ENCODE assay signal across 8 mouse cellular contexts in genomic region chr2:167537476-167538297, GRCm38 (mm10). TPM values are rescaled to one million over a fixed set of nuclear protein-coding genes. Genes with fewer than 3 reads are reported as not detected.
DNase-seq lines count a peak whose midpoint lies in the region; ATAC-seq and TF ChIP-seq lines count a peak whose summit lies in the region.

TSS of gene Snai1 (plus strand) at chr2:167538195.

- peak within 1 kb of the TSS; percentile 19; the same call in 1 of the 2 replicates for H3K9ac ChIP-seq in ES-Bruce4 (ENCODE audit: low read depth, poor library complexity, severe bottlenecking)
- peak within 1 kb of the TSS; percentile 60 for H3K9ac ChIP-seq in forebrain, embryonic 13.5 days
- H3K9ac ChIP-seq in liver, postnatal 0 days (replicated peaks): peak within 1 kb of the TSS; percentile 58
- peak within 1 kb of the TSS; percentile 57 for H3K9ac ChIP-seq in neural tube, embryonic 15.5 days (replicated peaks)

- H3K36me3 ChIP-seq in ES-Bruce4 (ENCODE audit: control insufficient read depth, insufficient read depth, low read length, poor library complexity, severe bottlenecking): no peaks in the 10 kb centered on the region
- no peaks in the 10 kb centered on the region for H3K36me3 ChIP-seq in forebrain, embryonic 13.5 days (ENCODE audit: poor library complexity, severe bottlenecking)
- H3K36me3 ChIP-seq in liver, postnatal 0 days (replicated peaks; ENCODE audit: insufficient read depth, low read length): no peaks in the 10 kb centered on the region
- H3K36me3 ChIP-seq in neural tube, embryonic 15.5 days: no peaks in the 10 kb centered on the region

- DNase-seq in heart, postnatal 10 days: peak; percentile 94
- DNase-seq in large intestine, adult 2 months (ENCODE audit: low read depth, low spot score): peak; percentile 64
- peak; percentile 92 for DNase-seq in liver, postnatal 0 days
- DNase-seq in testis, postnatal 14 days (ENCODE audit: low spot score): peak; percentile 92

- TF ChIP-seq EP300 in ES-Bruce4 (IDR thresholded peaks at IDR 0.05; ENCODE audit: insufficient read depth, low read depth, low read length): peak; percentile 14; the same call in 1 of the 2 replicates
- TF ChIP-seq EP300 in liver, postnatal 0 days (IDR thresholded peaks at IDR 0.05; ENCODE audit: low read depth): no peak

- intact Hi-C loops in heart, postnatal 10 days (cut with DNase I): loop anchor here (1.0 to 2.0 kb wide), 2 partner anchors 57 to 68 kb away; no protein-coding TSS in a partner anchor

- ATAC-seq in cerebellum, adult (ENCODE audit: insufficient number of reproducible peaks, low FRiP score, low TSS enrichment): peak; percentile 89
- peak; percentile 98 for ATAC-seq in forebrain, embryonic 13.5 days
- ATAC-seq in liver, postnatal 0 days: peak; percentile 99
- ATAC-seq in neural tube, embryonic 15.5 days (ENCODE audit: low FRiP score): peak; percentile 93

- peaks cover 10% of the 10 kb centered on the region for H3K4me1 ChIP-seq in ES-Bruce4 (ENCODE audit: control insufficient read depth, insufficient read depth, low read length)
- peaks cover 36% of the 10 kb centered on the region for H3K4me1 ChIP-seq in forebrain, embryonic 13.5 days
- peaks cover 13% of the 10 kb centered on the region for H3K4me1 ChIP-seq in liver, postnatal 0 days (ENCODE audit: insufficient read depth)
- H3K4me1 ChIP-seq in neural tube, embryonic 15.5 days: peaks cover 30% of the 10 kb centered on the region

- WGBS in forebrain, embryonic 13.5 days: 2% methylated on average over 58 of the region's 58 CpGs
- under 1% methylated on average over 52 of the region's 58 CpGs for WGBS in large intestine, adult 2 months
- WGBS in liver, postnatal 0 days (ENCODE audit: insufficient replicate concordance): 1% methylated on average over 58 of the region's 58 CpGs
- WGBS in neural tube, embryonic 15.5 days: under 1% methylated on average over 58 of the region's 58 CpGs

- H3K27me3 ChIP-seq in ES-Bruce4 (ENCODE audit: control insufficient read depth, insufficient read depth, low read length, poor library complexity, severe bottlenecking): peaks cover 2% of the 10 kb centered on the region; the same call in 1 of the 2 replicates
- peaks cover 68% of the 10 kb centered on the region for H3K27me3 ChIP-seq in forebrain, embryonic 13.5 days
- peaks cover 26% of the 10 kb centered on the region for H3K27me3 ChIP-seq in liver, postnatal 0 days (ENCODE audit: insufficient read depth, low read length)
- H3K27me3 ChIP-seq in neural tube, embryonic 15.5 days (replicated peaks): peaks cover 40% of the 10 kb centered on the region

- peak; percentile 70 for TF ChIP-seq CTCF in ES-Bruce4 (IDR thresholded peaks at IDR 0.05; ENCODE audit: low read depth, low read length)
- TF ChIP-seq CTCF in liver, postnatal 0 days (IDR thresholded peaks at IDR 0.05; ENCODE audit: low read depth): peak; percentile 95

- peak within 1 kb of the TSS; percentile 83 for H3K4me2 ChIP-seq in forebrain, embryonic 13.5 days
- peak within 1 kb of the TSS; percentile 87 for H3K4me2 ChIP-seq in liver, postnatal 0 days (ENCODE audit: low read depth, low read length)
- H3K4me2 ChIP-seq in neural tube, embryonic 15.5 days: peak within 1 kb of the TSS; percentile 83

- no peak within 1 kb of the TSS for H3K27ac ChIP-seq in ES-Bruce4 (ENCODE audit: insufficient read depth, low read length)
- no peak within 1 kb of the TSS for H3K27ac ChIP-seq in forebrain, embryonic 13.5 days
- no peak within 1 kb of the TSS; the same call in 1 of the 2 replicates for H3K27ac ChIP-seq in liver, postnatal 0 days (ENCODE audit: low read depth)
- H3K27ac ChIP-seq in neural tube, embryonic 15.5 days (replicated peaks): no peak within 1 kb of the TSS

- peak within 1 kb of the TSS; percentile 35 for H3K4me3 ChIP-seq in ES-Bruce4 (ENCODE audit: low read depth, low read length)
- peak within 1 kb of the TSS; percentile 45 for H3K4me3 ChIP-seq in forebrain, embryonic 13.5 days
- H3K4me3 ChIP-seq in liver, postnatal 0 days (ENCODE audit: low read depth, low read length): peak within 1 kb of the TSS; percentile 54
- peak within 1 kb of the TSS; percentile 46 for H3K4me3 ChIP-seq in neural tube, embryonic 15.5 days (replicated peaks)

- TF ChIP-seq POLR2A in ES-Bruce4 (IDR thresholded peaks at IDR 0.05; ENCODE audit: insufficient read depth, low read length): peak; percentile 39

- H3K9me3 ChIP-seq in ES-Bruce4 (replicated peaks; ENCODE audit: control insufficient read depth, insufficient read depth, low read length, poor library complexity, severe bottlenecking): no peaks in the 10 kb centered on the region
- no peaks in the 10 kb centered on the region for H3K9me3 ChIP-seq in forebrain, embryonic 13.5 days (replicated peaks)
- no peaks in the 10 kb centered on the region for H3K9me3 ChIP-seq in liver, postnatal 0 days (ENCODE audit: low read length)
- no peaks in the 10 kb centered on the region for H3K9me3 ChIP-seq in neural tube, embryonic 15.5 days (replicated peaks)

RNA-seq across cellular contexts. Expression of gene Snai1, which starts in this region (rescaled TPM):
- polyA plus RNA-seq in ES-Bruce4 (2011; ENCODE audit: insufficient read depth, insufficient read length, low read depth, missing spikeins): 5.9 and 6.7 TPM in 2 replicates
- 1.9 and 2.7 TPM in 2 replicates for polyA plus RNA-seq in forebrain, embryonic 13.5 days (2015; fragmentation: Nextera tagmentation; extraction: Ambion mirVana)
- total RNA-seq in heart, postnatal 10 days (2021): 1 to 10 TPM; 3.6 to 4.1 TPM
- polyA plus RNA-seq in large intestine, adult 2 months (2012; rRNA removed): 7.2 and 8.3 TPM in 2 replicates
- 1.6 and 2.3 TPM in 2 replicates for polyA plus RNA-seq in liver, postnatal 0 days (2015; fragmentation: Nextera tagmentation; extraction: Ambion mirVana)
- 6.3 and 8.6 TPM in 2 replicates for polyA plus RNA-seq in neural tube, embryonic 15.5 days (2015; fragmentation: Nextera tagmentation; extraction: Ambion mirVana)
